Mouse (Mus musculus): Measurements from ENCODE around the gene Emc6.

The Emc6 gene

DNA sequence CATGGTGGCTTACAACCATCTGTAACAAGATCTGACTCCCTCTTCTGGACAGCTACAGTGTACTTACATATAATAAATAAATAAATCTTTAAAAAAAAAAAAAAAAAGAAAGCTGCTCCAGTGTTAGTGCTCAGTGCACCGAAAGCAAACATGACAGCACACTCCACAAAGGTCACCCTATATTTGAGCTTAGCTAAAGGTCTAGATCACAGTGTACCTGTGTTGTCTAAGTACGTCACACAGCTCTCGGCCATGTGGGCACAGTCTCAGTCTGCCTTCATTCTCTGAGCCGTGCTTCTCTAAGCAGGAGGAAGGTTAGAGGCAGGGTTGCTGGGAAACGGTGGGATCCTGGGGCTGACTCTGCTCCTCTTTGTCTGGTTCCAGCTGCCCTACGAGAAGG, 50.3 kb downstream of the Emc6 start:
- no peak for DNase-seq (ENCODE audit: low read depth, low spot score)
